Mouse (Mus musculus) hematopoietic stem cell, adult 5-6 weeks (primary cell): Measurements from ENCODE around the gene Harbi1. TPM values are rescaled to one million over a fixed set of nuclear protein-coding genes. Genes with fewer than 3 reads are reported as not detected.

Experiments
- total RNA-seq: library from RNA; stranded (forward); fragments of 172-1452, 232-1000 nt; gene quantifications from 2 replicates; pipeline ENCODE4 v1.2.3, GENCODE M21; 2017

The Harbi1 gene
- total RNA-seq, 1 experiment from 2014 or later, result 32.3 TPM

Other genes with a start within 250 kb of the Harbi1 start
- gene Ckap5, start 184.1 kb upstream of the Harbi1 start, total RNA-seq, result 91.6 and 114 TPM in 2 replicates
- 0.30 TPM in 1 of 2 replicates, not detected in the other for gene F2, start 74.4 kb upstream of the Harbi1 start, total RNA-seq
- 8.6 and 12.4 TPM in 2 replicates for gene Zfp408, start 61.1 kb upstream of the Harbi1 start, total RNA-seq
- 44.0 and 53.8 TPM in 2 replicates for gene Arhgap1, start 61.0 kb upstream of the Harbi1 start, total RNA-seq
- 9.3 and 12.0 TPM in 2 replicates for gene Atg13, start 276 bp upstream of the Harbi1 start, total RNA-seq
- 19.8 and 40.4 TPM in 2 replicates for gene Ambra1, start 19.3 kb downstream of the Harbi1 start, total RNA-seq
- gene Chrm4, start 216.4 kb downstream of the Harbi1 start, total RNA-seq, result 0.56 TPM in 1 of 2 replicates, not detected in the other
- gene Mdk, start 221.4 kb downstream of the Harbi1 start, total RNA-seq, result 2.0 TPM in 1 of 2 replicates, not detected in the other
- 0.25 and 1.0 TPM in 2 replicates for gene Gm9821, start 234.9 kb downstream of the Harbi1 start, total RNA-seq